Mouse (Mus musculus) testis, adult 2 months (tissue): Measurements from ENCODE around the gene Traip.

Experiments used
- CTCF ChIP-seq: fragments of 200-500 bp; IDR thresholded peaks from 2 replicates; pipeline ENCODE4 v1.5.1; 2012; ENCODE audit warnings: low read depth, mild to moderate bottlenecking, inconsistent platforms, low read length, moderate library complexity; ENCODE audit not compliant: control insufficient read depth, insufficient read depth, insufficient replicate concordance
- POLR2A ChIP-seq: fragments of 200-500 bp; IDR thresholded peaks from 2 replicates; pipeline ENCODE4 v1.6.1; 2012; ENCODE audit warnings: low read depth, mild to moderate bottlenecking, inconsistent platforms, low read length, moderate library complexity; ENCODE audit not compliant: control insufficient read depth

DNA sequence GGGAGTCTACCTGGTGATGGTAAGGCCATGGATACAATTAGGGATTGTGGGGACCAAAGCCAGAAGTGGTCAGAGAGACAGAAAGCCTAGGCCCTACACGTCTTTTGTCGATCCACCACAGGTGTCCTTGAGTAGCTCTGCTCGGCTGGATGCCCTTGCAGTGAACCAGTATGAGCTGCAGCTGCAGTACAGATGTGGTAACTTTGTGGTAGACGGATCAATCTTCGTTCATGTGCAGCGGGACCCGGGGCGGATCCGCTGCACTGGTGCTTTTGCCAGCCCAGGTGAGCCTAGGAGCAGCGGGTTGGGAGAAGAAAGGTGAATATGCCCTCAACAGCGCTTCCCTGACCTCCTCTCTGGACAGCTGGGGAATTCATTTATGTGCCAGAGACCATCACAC is 43.1 kb downstream of the Traip start:
- TF ChIP-seq CTCF: no peak
- no peak for TF ChIP-seq POLR2A
